ENCODE assay signal across 7 mouse cellular contexts in the genomic region with DNA sequence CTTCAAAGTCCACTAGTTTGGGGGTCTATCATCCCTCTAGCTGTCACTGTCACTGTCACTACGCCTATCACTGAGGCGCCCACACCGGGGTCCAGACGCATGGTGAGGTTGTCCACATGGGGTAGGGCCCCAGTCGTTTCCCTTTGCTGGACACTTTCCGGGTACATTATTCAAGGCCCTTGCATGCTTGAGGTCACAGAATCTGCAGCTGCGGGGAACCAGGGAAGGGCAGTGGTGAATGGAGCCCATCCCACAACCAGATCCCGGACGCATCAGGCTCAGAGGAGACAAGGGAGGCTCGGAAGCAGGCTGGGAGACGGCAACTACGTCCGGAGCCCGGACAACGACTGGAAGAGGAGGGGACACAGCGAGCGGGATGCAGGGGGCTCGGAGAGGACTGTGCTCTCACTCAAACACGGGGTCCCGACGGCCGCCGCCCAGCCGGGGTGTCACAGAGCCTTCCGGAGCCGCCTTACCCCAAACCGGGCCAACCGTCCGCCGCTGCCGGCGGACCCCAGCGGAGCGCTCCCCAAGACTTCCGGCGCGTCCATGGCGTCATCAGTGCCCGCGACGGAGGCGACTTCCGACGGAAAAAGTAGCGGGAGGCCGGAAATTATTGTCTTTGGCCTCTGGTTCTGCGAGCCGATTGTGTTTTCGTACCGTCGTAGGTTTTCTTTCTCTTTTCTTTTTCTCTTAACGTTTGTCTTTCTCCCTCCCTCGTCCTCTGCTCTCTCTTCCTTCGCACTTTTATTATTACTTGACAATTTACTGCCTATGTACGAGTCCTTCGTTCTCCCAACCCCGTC. TPM values are rescaled to one million over a fixed set of nuclear protein-coding genes. Genes with fewer than 3 reads are reported as not detected.
A peak's percentile ranks its signal among the peaks of the same experiment; 100 is the strongest.
DNase-seq lines count a peak whose midpoint lies in the region; ATAC-seq lines count a peak whose summit lies in the region.

Zdhhc4 (minus strand) TSS at position 567 of the 806 bp plus-strand sequence.

- peak within 1 kb of the TSS; percentile 87 for H3K9ac ChIP-seq in intestine, embryonic 16.5 days (ENCODE audit: low read depth, low read length)
- peak within 1 kb of the TSS; percentile 91 for H3K9ac ChIP-seq in midbrain, embryonic 11.5 days (ENCODE audit: low read length)

- ATAC-seq in intestine, embryonic 16.5 days = peak; percentile 87
- peak; percentile 85 for ATAC-seq in midbrain, embryonic 11.5 days (ENCODE audit: low FRiP score)

- peaks cover 13% of the 10 kb centered on the region for H3K4me1 ChIP-seq in intestine, embryonic 16.5 days (ENCODE audit: control insufficient read depth, insufficient read depth, low read length)
- peaks cover 14% of the 10 kb centered on the region for H3K4me1 ChIP-seq in midbrain, embryonic 11.5 days (ENCODE audit: control insufficient read depth, insufficient read depth, low read length)

- H3K9me3 ChIP-seq in intestine, embryonic 16.5 days (ENCODE audit: control insufficient read depth, low read length) = no peaks in the 10 kb centered on the region
- no peaks in the 10 kb centered on the region for H3K9me3 ChIP-seq in midbrain, embryonic 11.5 days (ENCODE audit: control insufficient read depth, low read length)

- H3K27ac ChIP-seq in intestine, embryonic 16.5 days (ENCODE audit: low read length) = peak within 1 kb of the TSS; percentile 38; the same call in 1 of the 2 replicates
- H3K27ac ChIP-seq in midbrain, embryonic 11.5 days (ENCODE audit: low read depth, low read length) = peak within 1 kb of the TSS; percentile 40; the same call in 1 of the 2 replicates

- under 1% methylated on average over 57 of the region's 57 CpGs for WGBS in intestine, embryonic 16.5 days
- WGBS in midbrain, embryonic 11.5 days = under 1% methylated on average over 57 of the region's 57 CpGs

- peak; percentile 81 for DNase-seq in adrenal gland, adult 8-10 months
- DNase-seq in embryo, embryonic 9.5 days (ENCODE audit: extremely low spot score) = peak; percentile 88
- peak; percentile 87 to 93 for DNase-seq in gastrocnemius, postnatal 4 days (ENCODE audit: low spot score in 2 of 2)
- peak; percentile 92 for DNase-seq in left cerebral cortex, postnatal 36 days (ENCODE audit: low spot score in 2 of 2)
- DNase-seq in midbrain, embryonic 11.5 days (ENCODE audit: low spot score, missing footprints) = peak; percentile 100
- peak; percentile 82 for DNase-seq in skeletal muscle tissue, adult 2 months (ENCODE audit: low read depth, low spot score)

- H3K27me3 ChIP-seq in intestine, embryonic 16.5 days (replicated peaks; ENCODE audit: control insufficient read depth, insufficient read depth, low read length) = no peaks in the 10 kb centered on the region
- H3K27me3 ChIP-seq in midbrain, embryonic 11.5 days (ENCODE audit: control insufficient read depth, insufficient read depth, low read length) = no peaks in the 10 kb centered on the region

- H3K4me2 ChIP-seq in intestine, embryonic 16.5 days (ENCODE audit: low read depth, low read length) = peak within 1 kb of the TSS; percentile 70
- H3K4me2 ChIP-seq in midbrain, embryonic 11.5 days = peak within 1 kb of the TSS; percentile 94

- peak within 1 kb of the TSS; percentile 69 for H3K4me3 ChIP-seq in intestine, embryonic 16.5 days (ENCODE audit: low read length)
- H3K4me3 ChIP-seq in midbrain, embryonic 11.5 days (ENCODE audit: low read depth, low read length) = peak within 1 kb of the TSS; percentile 95

- peaks cover 18% of the 10 kb centered on the region for H3K36me3 ChIP-seq in intestine, embryonic 16.5 days (ENCODE audit: control insufficient read depth, insufficient read depth, low read length)
- H3K36me3 ChIP-seq in midbrain, embryonic 11.5 days (ENCODE audit: control insufficient read depth, insufficient read depth, low read length) = peaks cover 13% of the 10 kb centered on the region

- intact Hi-C loops in left cerebral cortex, postnatal 36 days (cut with DNase I) = no loop called here

RNA-seq across cellular contexts. Expression of gene Zdhhc4, which starts in this region (rescaled TPM):
- total RNA-seq in adrenal gland, adult 8-10 months (2022) = 10 to 100 TPM; 60.3 to 74.8 (median 66.3) TPM
- 10 to 100 TPM; 35.8 to 38.8 TPM for total RNA-seq in gastrocnemius, postnatal 4 days (2021)
- 61.6 and 66.0 TPM in 2 replicates for polyA plus RNA-seq in intestine, embryonic 16.5 days (2015; fragmentation: Nextera tagmentation; extraction: Ambion mirVana)
- 10 to 100 TPM; 38.6 to 46.2 TPM for total RNA-seq in left cerebral cortex, postnatal 36 days (2021)
- polyA plus RNA-seq in midbrain, embryonic 11.5 days (2014; fragmentation: Nextera tagmentation; extraction: Ambion mirVana) = 68.1 and 73.7 TPM in 2 replicates

Comparison
In these comparisons a context has a peak if more than half of its experiments do, and no peak if none do; other contexts are left out.
1. Peak in every context shown above with its lines: DNase-seq, ATAC-seq, H3K4me3 ChIP-seq and H3K27ac ChIP-seq.